Mouse (Mus musculus) cerebellum, adult 9-11 months (tissue): ENCODE results near the gene Piwil1.
"Not testable (repeated sequence)": the region's sequence is repeated elsewhere in the genome, so short reads cannot be mapped to it uniquely, and the experiment has no call there.

ENCODE experiments used
- DNase-seq: peaks from one replicate; pipeline ENCODE4 v3.0.0; 2022

Piwil1 gene

GRCm38 (mm10) chr5:128711847-128712246 lies 9.5 kb downstream of the Piwil1 start:
- DNase-seq, result no peak

- DNase-seq, result no peak
Measured at GRCm38 (mm10) chr5:128715171-128715570, 12.8 kb downstream of the Piwil1 start.

GRCm38 (mm10) chr5:128720461-128720860 lies 18.1 kb downstream of the Piwil1 start:
- DNase-seq, result not testable (repeated sequence)

GRCm38 (mm10) chr5:128729341-128729740 lies 27.0 kb downstream of the Piwil1 start:
- no peak for DNase-seq

GRCm38 (mm10) chr5:128730634-128731033 lies 28.3 kb downstream of the Piwil1 start:
- no peak for DNase-seq

- no peak for DNase-seq
Measured at GRCm38 (mm10) chr5:128732416-128733014, 30.2 kb downstream of the Piwil1 start.

- peak; percentile 9 for DNase-seq
Measured at GRCm38 (mm10) chr5:128733955-128734354, 31.6 kb downstream of the Piwil1 start.

GRCm38 (mm10) chr5:128735921-128736320 lies 33.6 kb downstream of the Piwil1 start:
- no peak for DNase-seq

GRCm38 (mm10) chr5:128739168-128739837 lies 37.0 kb downstream of the Piwil1 start:
- DNase-seq, result no peak

- no peak for DNase-seq
Measured at GRCm38 (mm10) chr5:128739838-128740171, 37.5 kb downstream of the Piwil1 start.

- no peak for DNase-seq
Measured at GRCm38 (mm10) chr5:128744351-128744750, 42.0 kb downstream of the Piwil1 start.

GRCm38 (mm10) chr5:128745206-128745605 lies 42.9 kb downstream of the Piwil1 start:
- DNase-seq, result no peak

GRCm38 (mm10) chr5:128746261-128746660 lies 43.9 kb downstream of the Piwil1 start:
- DNase-seq, result no peak

GRCm38 (mm10) chr5:128761118-128761517 lies 58.8 kb downstream of the Piwil1 start:
- DNase-seq, result no peak

- DNase-seq, result no peak
Measured at GRCm38 (mm10) chr5:128769026-128769631, 66.8 kb downstream of the Piwil1 start.

GRCm38 (mm10) chr5:128776386-128776785 lies 74.1 kb downstream of the Piwil1 start:
- no peak for DNase-seq

- DNase-seq, result no peak
Measured at GRCm38 (mm10) chr5:128781621-128782020, 79.3 kb downstream of the Piwil1 start.

- DNase-seq, result no peak
Measured at GRCm38 (mm10) chr5:128800592-128800991, 98.3 kb downstream of the Piwil1 start.
